Mouse (Mus musculus) stomach, embryonic 14.5 days (tissue): ENCODE measurements around the gene Evl. TPM values are rescaled to one million over a fixed set of nuclear protein-coding genes. Genes with fewer than 3 reads are reported as not detected.

Source experiments
- ATAC-seq: fragments of 200-750 bp; cut with Nextera tagmentation; 2 replicates; pipeline ENCODE4 v1.8.0; 2017; ENCODE audit warnings: low read depth, moderate TSS enrichment; ENCODE audit not compliant: insufficient number of reproducible peaks, insufficient read depth, low FRiP score
- H3K27ac ChIP-seq: fragments of 300-500 bp; sonication (generic); 2 replicates; pipeline ENCODE4 v1.5.1; 2014; ENCODE audit warnings: mild to moderate bottlenecking, low read length, moderate library complexity, mixed read lengths
- H3K27me3 ChIP-seq: fragments of 300-500 bp; sonication (generic); 2 replicates; pipeline ENCODE4 v1.6.1; 2014; ENCODE audit warnings: low read length, control low read depth, mixed read lengths; ENCODE audit not compliant: control insufficient read depth, insufficient read depth
- H3K36me3 ChIP-seq: fragments of 300-500 bp; sonication (generic); 2 replicates; pipeline ENCODE4 v1.6.1; 2014; ENCODE audit warnings: mild to moderate bottlenecking, control low read depth, low read length, moderate library complexity, mixed read lengths; ENCODE audit not compliant: control insufficient read depth, insufficient read depth
- H3K4me1 ChIP-seq: fragments of 300-500 bp; sonication (generic); 2 replicates; pipeline ENCODE4 v1.6.1; 2014; ENCODE audit warnings: low read length, control low read depth, mixed read lengths; ENCODE audit not compliant: control insufficient read depth, insufficient read depth
- H3K4me2 ChIP-seq: fragments of 300-500 bp; sonication (generic); replicated peaks from 2 replicates; pipeline ENCODE4 v1.6.1; 2014; ENCODE audit warnings: low read depth, low read length, control low read depth
- H3K4me3 ChIP-seq: fragments of 300-500 bp; sonication (generic); 2 replicates; pipeline ENCODE4 v1.5.1; 2014; ENCODE audit warnings: low read depth, low read length, control low read depth
- H3K9ac ChIP-seq: fragments of 300-500 bp; sonication (generic); replicated peaks from 2 replicates; pipeline ENCODE4 v1.6.1; 2014; ENCODE audit warnings: low read depth, mild to moderate bottlenecking, control low read depth, low read length, moderate library complexity, mixed read lengths
- H3K9me3 ChIP-seq: fragments of 300-500 bp; sonication (generic); 2 replicates; pipeline ENCODE4 v1.6.1; 2016; ENCODE audit warnings: low read depth, low read length, control low read depth; ENCODE audit not compliant: control insufficient read depth
- WGBS: fragments of 180-500 bp; shearing (Covaris S2); extraction: QIAGEN DNeasy Blood & Tissue Kit; methylation state at CpG from one replicate; pipeline ENCODE4 v1.1.7; 2014; 5-methylcytosine and 5-hydroxymethylcytosine counted together
- polyA plus RNA-seq: library from polyadenylated mRNA; unstranded; fragments of >200 nt; fragmentation: Nextera tagmentation; extraction: Ambion mirVana; gene quantifications from 2 replicates; pipeline ENCODE4 v1.2.1, GENCODE M21; 2014

The Evl gene
- polyA plus RNA-seq, 1 experiment from 2014 or later: 78.4 TPM

- no peak overlapping the region for H3K27ac ChIP-seq
- no peaks in the 10 kb centered on the region for H3K27me3 ChIP-seq
- peaks cover 21% of the 10 kb centered on the region for H3K4me1 ChIP-seq
- H3K36me3 ChIP-seq: no peaks in the 10 kb centered on the region
- no peak overlapping the region for H3K4me3 ChIP-seq
- no peak overlapping the region for H3K4me2 ChIP-seq
- ATAC-seq: no peak
- no peak overlapping the region for H3K9ac ChIP-seq
- H3K9me3 ChIP-seq: no peaks in the 10 kb centered on the region
Measured at GRCm38 (mm10) chr12:108558194-108558593, 3.7 kb downstream of the Evl start.

GRCm38 (mm10) chr12:108563238-108563637 lies 8.7 kb downstream of the Evl start:
- Histone ChIP-seq H3K27ac (no peak overlapping the region), H3K4me1 (peaks cover 7% of the 10 kb centered on the region; the same call in 1 of the 2 replicates), H3K9me3 (no peaks in the 10 kb centered on the region), H3K4me2 (no peak overlapping the region), H3K4me3 (no peak overlapping the region), H3K27me3 (no peaks in the 10 kb centered on the region), H3K9ac (no peak overlapping the region), H3K36me3 (no peaks in the 10 kb centered on the region)
- WGBS: 82% methylated on average over 3 of the region's 3 CpGs
- no peak for ATAC-seq

GRCm38 (mm10) chr12:108564910-108565506 lies 10.5 kb downstream of the Evl start:
- 77% methylated on average over 12 of the region's 12 CpGs for whole genome bisulfite sequencing
- no peak overlapping the region for H3K4me2 ChIP-seq
- no peaks in the 10 kb centered on the region for H3K9me3 ChIP-seq
- H3K4me1 ChIP-seq: no peaks in the 10 kb centered on the region
- H3K27me3 ChIP-seq: no peaks in the 10 kb centered on the region
- no peak overlapping the region for H3K9ac ChIP-seq
- no peaks in the 10 kb centered on the region for H3K36me3 ChIP-seq
- no peak for ATAC-seq
- H3K27ac ChIP-seq: no peak overlapping the region
- no peak overlapping the region for H3K4me3 ChIP-seq

- Histone ChIP-seq H3K4me1 (no peaks in the 10 kb centered on the region), H3K27ac (no peak overlapping the region), H3K9me3 (no peaks in the 10 kb centered on the region), H3K9ac (no peak overlapping the region), H3K36me3 (peaks cover 3% of the 10 kb centered on the region; the same call in 1 of the 2 replicates), H3K4me3 (no peak overlapping the region), H3K4me2 (no peak overlapping the region), H3K27me3 (no peaks in the 10 kb centered on the region)
- no peak for ATAC-seq
- WGBS: 72% methylated on average over 7 of the region's 7 CpGs
Measured at GRCm38 (mm10) chr12:108579156-108579871, 24.8 kb downstream of the Evl start.

GRCm38 (mm10) chr12:108583775-108584174 lies 29.3 kb downstream of the Evl start:
- no peak overlapping the region for H3K27ac ChIP-seq
- ATAC-seq: no peak
- no peak overlapping the region for H3K4me3 ChIP-seq
- 94% methylated on average over 1 of the region's 1 CpGs for WGBS
- no peak overlapping the region for H3K9ac ChIP-seq
- no peaks in the 10 kb centered on the region for H3K9me3 ChIP-seq
- no peaks in the 10 kb centered on the region for H3K4me1 ChIP-seq
- H3K27me3 ChIP-seq: no peaks in the 10 kb centered on the region
- H3K36me3 ChIP-seq: no peaks in the 10 kb centered on the region; the same call in 1 of the 2 replicates
- H3K4me2 ChIP-seq: no peak overlapping the region

GRCm38 (mm10) chr12:108590131-108590530 lies 35.6 kb downstream of the Evl start:
- Histone ChIP-seq H3K4me2 (no peak overlapping the region), H3K36me3 (no peaks in the 10 kb centered on the region), H3K27me3 (no peaks in the 10 kb centered on the region), H3K4me3 (no peak overlapping the region), H3K9me3 (no peaks in the 10 kb centered on the region), H3K27ac (no peak overlapping the region), H3K9ac (no peak overlapping the region), H3K4me1 (no peaks in the 10 kb centered on the region)
- ATAC-seq: no peak
- 75% methylated on average over 2 of the region's 2 CpGs for WGBS

- H3K4me1 ChIP-seq: no peaks in the 10 kb centered on the region
- no peaks in the 10 kb centered on the region for H3K36me3 ChIP-seq
- no peaks in the 10 kb centered on the region for H3K9me3 ChIP-seq
- no peak overlapping the region for H3K4me3 ChIP-seq
- no peak overlapping the region for H3K27ac ChIP-seq
- H3K4me2 ChIP-seq: no peak overlapping the region
- no peak overlapping the region for H3K9ac ChIP-seq
- H3K27me3 ChIP-seq: no peaks in the 10 kb centered on the region
- ATAC-seq: no peak
- WGBS: 71% methylated on average over 5 of the region's 5 CpGs
Measured at GRCm38 (mm10) chr12:108591586-108591985, 37.1 kb downstream of the Evl start.

GRCm38 (mm10) chr12:108592866-108593265 lies 38.3 kb downstream of the Evl start:
- H3K9me3 ChIP-seq: no peaks in the 10 kb centered on the region
- WGBS: 83% methylated on average over 6 of the region's 6 CpGs
- no peak for ATAC-seq
- H3K9ac ChIP-seq: no peak overlapping the region
- H3K4me1 ChIP-seq: no peaks in the 10 kb centered on the region
- H3K27ac ChIP-seq: no peak overlapping the region
- H3K4me3 ChIP-seq: no peak overlapping the region
- H3K36me3 ChIP-seq: no peaks in the 10 kb centered on the region
- no peak overlapping the region for H3K4me2 ChIP-seq
- H3K27me3 ChIP-seq: no peaks in the 10 kb centered on the region
